Mouse (Mus musculus) hindlimb bud, embryonic 11.5 days (tissue): Measurements from ENCODE around the gene Gucy2c.

ENCODE experiments used
- DNase-seq: peaks from one replicate; pipeline ENCODE4 v3.0.0-alpha.2; 2012; ENCODE audit warnings: low read depth, low spot score; ENCODE audit errors: extremely low spot score

Gucy2c gene

GRCm38 (mm10) chr6:136672467-136672866 is 109.1 kb downstream of the Gucy2c start:
- no peak for DNase-seq

GRCm38 (mm10) chr6:136669274-136669673 is 112.3 kb downstream of the Gucy2c start:
- DNase-seq = no peak

- no peak for DNase-seq
These were observed 113.1 kb downstream of the Gucy2c start for GRCm38 (mm10) chr6:136668266-136668986.

- DNase-seq = no peak
These were observed 119.5 kb downstream of the Gucy2c start for GRCm38 (mm10) chr6:136662063-136662462.

- no peak for DNase-seq
These were observed 119.9 kb downstream of the Gucy2c start, which contains the start of gene Plbd1 for GRCm38 (mm10) chr6:136661706-136662016. Plbd1 (minus strand) TSS chr6:136661928.

GRCm38 (mm10) chr6:136660831-136661705 is 120.5 kb downstream of the Gucy2c start:
- DNase-seq = no peak

GRCm38 (mm10) chr6:136659226-136659625 is 122.3 kb downstream of the Gucy2c start:
- no peak for DNase-seq

- no peak for DNase-seq
These were observed 123.3 kb downstream of the Gucy2c start for GRCm38 (mm10) chr6:136658303-136658702.

- no peak for DNase-seq
These were observed 125.8 kb downstream of the Gucy2c start for GRCm38 (mm10) chr6:136655786-136656185.

GRCm38 (mm10) chr6:136654470-136654869 is 127.1 kb downstream of the Gucy2c start:
- DNase-seq = no peak

GRCm38 (mm10) chr6:136653331-136653730 is 128.2 kb downstream of the Gucy2c start:
- no peak for DNase-seq

- DNase-seq = no peak
These were observed 130.9 kb downstream of the Gucy2c start for GRCm38 (mm10) chr6:136650664-136651063.

- DNase-seq = no peak
These were observed 134.1 kb downstream of the Gucy2c start for GRCm38 (mm10) chr6:136647455-136647861.
